Mouse (Mus musculus) MEL (cell line): ENCODE data around the gene Mybphl.

Experiments used
- CHD2 ChIP-seq: IDR thresholded peaks from 2 replicates; pipeline ENCODE4 v1.6.1; 2011; ENCODE audit warnings: low read length, improper control_type of control experiment
- CTCF ChIP-seq, 3 experiments: IDR thresholded peaks in 2 of 3; conservative IDR thresholded peaks in 1 of 3; 2 replicates each; pipeline ENCODE4 v1.5.1; 2011 to 2012; ENCODE audit warnings: low read length in 3 of 3, low read depth in 2 of 3, mild to moderate bottlenecking in 2 of 3, improper control_type of control experiment in 1 of 3, inconsistent platforms in 1 of 3, mixed read lengths in 1 of 3, moderate library complexity in 1 of 3; ENCODE audit not compliant: control insufficient read depth in 1 of 3, insufficient read depth in 1 of 3, poor library complexity in 1 of 3, severe bottlenecking in 1 of 3
- E2F4 ChIP-seq: IDR thresholded peaks from 2 replicates; pipeline ENCODE4 v1.6.1; 2011; ENCODE audit warnings: low read depth, low read length, improper control_type of control experiment, borderline replicate concordance
- EP300 ChIP-seq, 2 experiments: IDR thresholded peaks; 2 replicates each; pipeline ENCODE4 v1.6.1; 2011; ENCODE audit warnings: improper control_type of control experiment in 2 of 2, low read length in 2 of 2, low read depth in 1 of 2, mild to moderate bottlenecking in 1 of 2
- ETS1 ChIP-seq: IDR thresholded peaks from 2 replicates; pipeline ENCODE4 v1.6.1; 2012; ENCODE audit warnings: low read depth, mild to moderate bottlenecking, inconsistent platforms, low read length, improper control_type of control experiment, moderate library complexity
- KAT2A ChIP-seq: conservative IDR thresholded peaks from 2 replicates; pipeline ENCODE4 v1.6.1; 2012; ENCODE audit warnings: low read depth, low read length, improper control_type of control experiment, inconsistent platforms
- MAFK ChIP-seq: IDR thresholded peaks from 2 replicates; pipeline ENCODE4 v1.6.1; 2011; ENCODE audit warnings: low read depth, mild to moderate bottlenecking, low read length, improper control_type of control experiment, borderline replicate concordance
- MXI1 ChIP-seq: IDR thresholded peaks from 2 replicates; pipeline ENCODE4 v1.6.1; 2011; ENCODE audit warnings: mild to moderate bottlenecking, low read depth, low read length, improper control_type of control experiment
- MYB ChIP-seq: IDR thresholded peaks from 2 replicates; pipeline ENCODE4 v1.6.1; 2011; ENCODE audit warnings: mild to moderate bottlenecking, low read depth, low read length, improper control_type of control experiment
- POLR2A ChIP-seq, 2 experiments: IDR thresholded peaks; 2 replicates each; pipeline ENCODE4 v1.6.1; 2011 to 2012; ENCODE audit warnings: low read length in 2 of 2, mild to moderate bottlenecking in 2 of 2, control low read depth in 1 of 2, improper control_type of control experiment in 1 of 2, low read depth in 1 of 2, moderate library complexity in 1 of 2; ENCODE audit not compliant: control insufficient read depth in 1 of 2, insufficient read depth in 1 of 2, poor library complexity in 1 of 2
- RCOR1 ChIP-seq: IDR thresholded peaks from 2 replicates; pipeline ENCODE4 v1.6.1; 2012; ENCODE audit warnings: low read depth, mild to moderate bottlenecking, inconsistent platforms, low read length, improper control_type of control experiment
- USF1 ChIP-seq: IDR thresholded peaks from 2 replicates; pipeline ENCODE4 v1.6.1; 2014; ENCODE audit warnings: low read depth, mild to moderate bottlenecking, inconsistent platforms, low read length, improper control_type of control experiment, moderate library complexity
- ZKSCAN1 ChIP-seq: IDR thresholded peaks from 2 replicates; pipeline ENCODE4 v1.6.1; 2012; ENCODE audit warnings: low read depth, mild to moderate bottlenecking, inconsistent platforms, low read length, improper control_type of control experiment, moderate library complexity
- ZMIZ1 ChIP-seq: IDR thresholded peaks from 2 replicates; pipeline ENCODE4 v1.6.1; 2012; ENCODE audit warnings: low read depth, mild to moderate bottlenecking, inconsistent platforms, low read length, improper control_type of control experiment, moderate library complexity

DNA sequence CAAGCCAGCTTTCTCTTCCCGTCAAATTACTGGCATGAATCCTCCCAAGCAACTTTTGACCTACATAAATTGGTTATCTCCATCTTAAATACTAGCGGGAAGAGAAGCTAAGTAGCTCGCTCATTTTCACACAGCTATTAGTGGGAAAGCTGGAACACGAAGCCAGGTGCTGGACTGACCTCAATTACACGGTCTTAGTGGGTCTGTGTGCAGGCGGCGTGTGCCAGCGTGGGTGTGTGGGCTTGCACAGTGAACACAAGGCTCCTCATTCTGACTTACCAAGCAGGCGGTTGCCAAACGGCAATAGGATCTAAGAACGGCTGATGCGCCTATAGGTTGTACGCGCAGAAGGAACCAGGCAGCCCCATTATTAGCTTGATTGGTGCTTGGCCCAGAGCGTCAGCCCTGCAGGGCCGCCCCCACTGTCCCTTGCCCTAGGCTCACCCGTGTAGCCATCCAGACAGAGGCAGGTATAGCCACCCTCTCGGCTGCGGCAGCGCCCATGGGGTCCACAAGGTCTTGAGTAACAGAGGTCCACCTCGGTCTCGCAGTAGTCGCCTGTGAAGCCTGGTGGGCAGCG lies 41.7 kb downstream of the Mybphl start:
- no peak for TF ChIP-seq CTCF (IDR thresholded peaks at IDR 0.05 in 2 of 3, conservative IDR thresholded peaks at IDR 0.05 in 1 of 3; ENCODE audit: control insufficient read depth in 1 of 3, insufficient read depth in 1 of 3, low read depth in 2 of 3, low read length in 3 of 3, poor library complexity in 1 of 3, severe bottlenecking in 1 of 3)
- TF ChIP-seq CHD2 = no peak
- no peak for TF ChIP-seq POLR2A (IDR thresholded peaks at IDR 0.05; ENCODE audit: control insufficient read depth in 1 of 2, insufficient read depth in 1 of 2, low read depth in 1 of 2, low read length in 2 of 2, poor library complexity in 1 of 2)
- TF ChIP-seq USF1 = no peak
- TF ChIP-seq MXI1 = no peak
- no peak for TF ChIP-seq RCOR1
- no peak for TF ChIP-seq E2F4
- no peak for TF ChIP-seq KAT2A
- TF ChIP-seq ETS1 = no peak
- no peak for TF ChIP-seq ZMIZ1
- TF ChIP-seq EP300 (IDR thresholded peaks at IDR 0.05; ENCODE audit: low read depth in 1 of 2, low read length in 2 of 2) = no peak
- TF ChIP-seq MAFK = no peak
- no peak for TF ChIP-seq ZKSCAN1
- TF ChIP-seq MYB = no peak
